Mouse (Mus musculus): Measurements from ENCODE around the gene Gm28047. TPM values are rescaled to one million over a fixed set of nuclear protein-coding genes. Genes with fewer than 3 reads are reported as not detected.
"Not testable (repeated sequence)": the region's sequence is repeated elsewhere in the genome, so short reads cannot be mapped to it uniquely, and the experiment has no call there.

The Gm28047 gene
- polyA plus RNA-seq, 1 experiment, result not detected

GRCm38 (mm10) chr15:102623121-102623520 lies 1.7 kb downstream of the Gm28047 start:
- Histone ChIP-seq H3K27ac (ENCODE audit: insufficient read depth, low read length) (no peak overlapping the region), H3K4me1 (ENCODE audit: control insufficient read depth, insufficient read depth, low read length) (peaks cover 5% of the 10 kb centered on the region; the same call in 1 of the 2 replicates), H3K4me3 (ENCODE audit: insufficient read depth, low read length) (no peak overlapping the region)
- TF ChIP-seq POLR2A (IDR thresholded peaks at IDR 0.05; ENCODE audit: extremely low read depth, insufficient read depth, low read length) (no peak), CTCF (IDR thresholded peaks at IDR 0.05; ENCODE audit: extremely low read depth, insufficient read depth, low read length) (no peak)

GRCm38 (mm10) chr15:102622536-102622935 lies 2.3 kb downstream of the Gm28047 start:
- no peak for TF ChIP-seq CTCF (IDR thresholded peaks at IDR 0.05; ENCODE audit: extremely low read depth, insufficient read depth, low read length)
- TF ChIP-seq POLR2A (IDR thresholded peaks at IDR 0.05; ENCODE audit: extremely low read depth, insufficient read depth, low read length), result no peak
- Histone ChIP-seq H3K4me1 (ENCODE audit: control insufficient read depth, insufficient read depth, low read length) (peaks cover 5% of the 10 kb centered on the region; the same call in 1 of the 2 replicates), H3K4me3 (ENCODE audit: insufficient read depth, low read length) (no peak overlapping the region), H3K27ac (ENCODE audit: insufficient read depth, low read length) (no peak overlapping the region)

GRCm38 (mm10) chr15:102620765-102621164 lies 4.1 kb downstream of the Gm28047 start:
- no peak for TF ChIP-seq POLR2A (IDR thresholded peaks at IDR 0.05; ENCODE audit: extremely low read depth, insufficient read depth, low read length)
- TF ChIP-seq CTCF (IDR thresholded peaks at IDR 0.05; ENCODE audit: extremely low read depth, insufficient read depth, low read length), result no peak
- no peak overlapping the region for H3K4me3 ChIP-seq (ENCODE audit: insufficient read depth, low read length)
- no peak overlapping the region for H3K27ac ChIP-seq (ENCODE audit: insufficient read depth, low read length)
- peaks cover 5% of the 10 kb centered on the region; the same call in 1 of the 2 replicates for H3K4me1 ChIP-seq (ENCODE audit: control insufficient read depth, insufficient read depth, low read length)

- TF ChIP-seq CTCF (IDR thresholded peaks at IDR 0.05; ENCODE audit: extremely low read depth, insufficient read depth, low read length) (no peak), POLR2A (IDR thresholded peaks at IDR 0.05; ENCODE audit: extremely low read depth, insufficient read depth, low read length) (no peak)
- H3K4me1 ChIP-seq (ENCODE audit: control insufficient read depth, insufficient read depth, low read length), result peaks cover 5% of the 10 kb centered on the region; the same call in 1 of the 2 replicates
- H3K4me3 ChIP-seq (ENCODE audit: insufficient read depth, low read length), result no peak overlapping the region
- H3K27ac ChIP-seq (ENCODE audit: insufficient read depth, low read length), result no peak overlapping the region
These were observed 5.4 kb downstream of the Gm28047 start for GRCm38 (mm10) chr15:102619486-102619885.

GRCm38 (mm10) chr15:102617654-102618053 lies 7.2 kb downstream of the Gm28047 start:
- H3K4me3 ChIP-seq (ENCODE audit: insufficient read depth, low read length), result no peak overlapping the region
- H3K4me1 ChIP-seq (ENCODE audit: control insufficient read depth, insufficient read depth, low read length), result 0 out of 2 replicates have a peak, but pooled peaks cover 1% of the 10 kb centered on the region
- no peak for TF ChIP-seq POLR2A (IDR thresholded peaks at IDR 0.05; ENCODE audit: extremely low read depth, insufficient read depth, low read length)
- no peak for TF ChIP-seq CTCF (IDR thresholded peaks at IDR 0.05; ENCODE audit: extremely low read depth, insufficient read depth, low read length)
- H3K27ac ChIP-seq (ENCODE audit: insufficient read depth, low read length), result no peak overlapping the region

GRCm38 (mm10) chr15:102616174-102616573 lies 8.7 kb downstream of the Gm28047 start:
- TF ChIP-seq POLR2A (IDR thresholded peaks at IDR 0.05; ENCODE audit: extremely low read depth, insufficient read depth, low read length), result no peak

GRCm38 (mm10) chr15:102614224-102614623 lies 10.6 kb downstream of the Gm28047 start:
- Histone ChIP-seq H3K4me1 (ENCODE audit: control insufficient read depth, insufficient read depth, low read length) (no peaks in the 10 kb centered on the region; the same call in 1 of the 2 replicates), H3K4me3 (ENCODE audit: insufficient read depth, low read length) (no peak overlapping the region), H3K27ac (ENCODE audit: insufficient read depth, low read length) (no peak overlapping the region)
- TF ChIP-seq CTCF (IDR thresholded peaks at IDR 0.05; ENCODE audit: extremely low read depth, insufficient read depth, low read length) (no peak), POLR2A (IDR thresholded peaks at IDR 0.05; ENCODE audit: extremely low read depth, insufficient read depth, low read length) (no peak)

More at GRCm38 (mm10) chr15:102616174-102616573, 8.7 kb downstream of the Gm28047 start:
- H3K4me3 ChIP-seq (ENCODE audit: insufficient read depth, low read length), result no peak overlapping the region
- H3K4me1 ChIP-seq (ENCODE audit: control insufficient read depth, insufficient read depth, low read length), result no peaks in the 10 kb centered on the region
- H3K27ac ChIP-seq (ENCODE audit: insufficient read depth, low read length), result no peak overlapping the region

GRCm38 (mm10) chr15:102612966-102613365 lies 11.9 kb downstream of the Gm28047 start:
- Histone ChIP-seq H3K4me1 (ENCODE audit: control insufficient read depth, insufficient read depth, low read length) (no peaks in the 10 kb centered on the region; the same call in 1 of the 2 replicates), H3K27ac (ENCODE audit: insufficient read depth, low read length) (no peak overlapping the region), H3K4me3 (ENCODE audit: insufficient read depth, low read length) (no peak overlapping the region)
- TF ChIP-seq POLR2A (IDR thresholded peaks at IDR 0.05; ENCODE audit: extremely low read depth, insufficient read depth, low read length) (no peak), CTCF (IDR thresholded peaks at IDR 0.05; ENCODE audit: extremely low read depth, insufficient read depth, low read length) (no peak)

- not testable (repeated sequence) for H3K27ac ChIP-seq (ENCODE audit: insufficient read depth, low read length); H3K4me1 ChIP-seq (ENCODE audit: control insufficient read depth, insufficient read depth, low read length); H3K4me3 ChIP-seq (ENCODE audit: insufficient read depth, low read length)
These were observed 16.3 kb downstream of the Gm28047 start for GRCm38 (mm10) chr15:102608586-102608985.

GRCm38 (mm10) chr15:102593996-102594656 lies 30.7 kb downstream of the Gm28047 start:
- Histone ChIP-seq H3K27ac (ENCODE audit: insufficient read depth, low read length) (no peak overlapping the region), H3K4me3 (ENCODE audit: insufficient read depth, low read length) (no peak overlapping the region), H3K4me1 (ENCODE audit: control insufficient read depth, insufficient read depth, low read length) (no peaks in the 10 kb centered on the region)
- TF ChIP-seq CTCF (IDR thresholded peaks at IDR 0.05; ENCODE audit: extremely low read depth, insufficient read depth, low read length) (no peak), POLR2A (IDR thresholded peaks at IDR 0.05; ENCODE audit: extremely low read depth, insufficient read depth, low read length) (no peak)
